Mouse (Mus musculus) embryo, embryonic 10.5 days (tissue): ENCODE measurements at regions not wholly inside any gene's neighbourhood (a gene's known extent, or its start where the extent isn't known, plus 50 kb on each side); places are given as distances from the start of the nearest gene placed in this dataset.

Source experiments
- DNase-seq: peaks from one replicate; pipeline ENCODE4 v3.0.0-alpha.2; 2015; ENCODE audit warnings: low spot score

DNA sequence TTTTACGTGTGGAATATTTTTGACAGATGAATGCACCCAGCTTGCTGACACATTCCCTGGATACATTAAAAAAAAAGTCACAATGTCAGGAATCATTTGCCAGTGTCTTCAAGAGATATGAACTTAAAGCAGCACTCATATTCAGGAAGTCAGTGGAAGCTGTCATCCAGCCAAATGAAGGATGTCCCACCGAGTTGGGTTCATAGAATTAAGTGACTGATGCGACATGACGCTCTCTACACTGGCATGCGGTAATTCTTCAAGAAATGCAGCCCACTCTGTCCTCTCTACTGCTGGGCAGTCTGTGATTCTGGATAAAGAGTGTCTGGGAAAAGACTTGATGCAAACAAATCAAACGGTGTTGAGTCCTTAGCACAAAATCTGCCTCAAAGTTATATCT is 463.9 kb downstream of the 1700129C05Rik start:
- no peak for DNase-seq

DNA sequence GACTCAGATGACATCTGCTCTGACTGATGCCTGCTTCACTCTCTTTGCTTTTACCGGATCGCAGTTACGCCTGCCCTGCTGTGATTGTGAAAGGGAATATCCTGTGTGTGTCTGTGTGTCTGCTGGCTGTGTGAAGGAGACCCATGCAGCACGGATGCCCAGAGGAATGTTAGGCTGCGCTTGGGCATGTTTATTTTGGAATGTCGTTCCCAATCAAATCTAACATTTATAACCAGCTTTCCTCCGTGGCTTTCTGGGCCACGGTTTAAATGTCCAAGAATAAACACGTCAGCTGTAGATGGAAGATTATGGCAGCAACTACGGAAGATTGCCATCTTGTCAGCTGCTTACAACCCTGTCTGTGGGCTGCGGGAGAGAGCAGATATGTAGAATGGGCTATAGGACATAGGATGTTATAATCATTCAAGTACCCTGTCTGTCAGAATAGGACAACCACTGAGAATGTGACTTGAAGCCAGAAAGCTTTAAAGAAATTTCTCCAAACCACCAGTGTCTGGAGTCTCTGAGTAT is 464.5 kb downstream of the 1700129C05Rik start:
- DNase-seq = no peak

DNA sequence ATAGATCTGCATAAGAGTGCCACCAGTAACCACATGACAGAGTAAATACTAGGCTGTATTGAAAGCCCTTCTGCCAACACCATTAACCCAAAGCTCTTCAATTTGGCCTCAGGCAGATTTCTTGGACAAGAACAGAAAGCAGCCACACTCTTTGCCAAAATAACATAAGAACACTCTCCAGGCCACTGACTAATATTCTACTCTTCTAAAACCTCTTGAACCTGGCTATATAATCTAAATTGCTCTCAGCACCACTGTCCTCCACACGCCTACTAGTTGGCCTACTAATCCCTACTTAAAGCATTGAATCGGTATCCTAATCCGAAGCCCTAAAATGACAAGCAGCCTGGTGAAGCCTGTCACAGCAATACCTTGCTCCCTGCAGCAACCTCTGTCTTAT is 467.5 kb downstream of the 1700129C05Rik start:
- DNase-seq = no peak

DNA sequence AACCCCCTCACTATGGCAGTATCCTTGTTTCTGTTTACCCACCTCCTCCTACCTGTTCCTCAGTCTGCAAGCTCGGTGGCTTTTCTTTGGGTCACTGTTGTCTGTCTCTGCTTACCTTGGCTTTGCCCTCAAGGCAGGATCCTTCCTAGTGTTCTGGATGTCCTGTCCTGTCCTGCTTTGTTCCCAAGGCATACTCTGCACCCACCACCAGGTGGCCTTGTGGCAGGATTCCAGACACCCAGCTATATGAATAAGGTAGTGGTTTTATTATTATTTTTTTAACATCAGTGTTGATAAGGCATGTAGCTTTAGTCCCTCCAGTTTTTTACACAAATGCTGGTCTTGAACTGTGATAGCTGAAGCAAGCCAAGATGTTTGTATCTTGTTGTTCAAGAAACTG is 478.7 kb downstream of the 1700129C05Rik start:
- no peak for DNase-seq

DNA sequence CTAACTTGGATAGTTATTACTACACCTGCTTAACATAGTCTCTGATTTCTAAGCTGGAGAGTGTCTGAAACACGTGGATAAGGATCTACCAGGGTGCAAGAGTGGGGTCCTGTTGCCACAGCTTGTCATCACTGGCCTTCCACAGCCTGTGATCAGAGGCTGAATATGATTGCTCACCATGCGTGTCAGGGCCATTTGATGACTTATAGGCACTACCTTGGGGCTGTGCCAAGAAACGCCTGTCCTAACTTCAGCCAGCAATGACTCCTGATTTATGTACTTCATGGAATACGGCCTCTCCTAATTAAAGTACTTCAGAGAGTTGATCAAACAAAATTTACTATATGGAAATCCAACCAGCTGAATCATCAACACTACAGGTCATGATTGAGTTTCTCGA is 480.1 kb downstream of the 1700129C05Rik start:
- no peak for DNase-seq

DNA sequence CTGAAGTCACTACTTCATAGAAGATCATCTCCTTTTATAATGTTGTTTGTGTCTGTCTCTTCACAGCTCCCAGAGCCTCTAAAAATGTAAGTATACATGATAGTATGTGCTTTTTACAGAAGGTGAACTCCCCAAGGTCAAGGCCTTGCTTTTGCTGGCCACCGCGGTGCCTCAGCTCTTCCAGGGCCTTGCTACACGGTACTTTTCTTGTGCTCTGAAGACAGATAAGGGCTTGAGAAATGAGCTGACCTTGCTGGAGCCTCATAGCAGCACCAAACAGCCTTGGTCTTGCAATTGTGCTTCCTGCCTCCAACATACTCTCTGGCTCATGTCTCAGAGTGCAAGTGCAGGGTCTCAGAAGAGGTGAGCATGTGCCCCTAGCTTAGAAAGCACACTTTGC is 481.3 kb downstream of the 1700129C05Rik start:
- DNase-seq = no peak

DNA sequence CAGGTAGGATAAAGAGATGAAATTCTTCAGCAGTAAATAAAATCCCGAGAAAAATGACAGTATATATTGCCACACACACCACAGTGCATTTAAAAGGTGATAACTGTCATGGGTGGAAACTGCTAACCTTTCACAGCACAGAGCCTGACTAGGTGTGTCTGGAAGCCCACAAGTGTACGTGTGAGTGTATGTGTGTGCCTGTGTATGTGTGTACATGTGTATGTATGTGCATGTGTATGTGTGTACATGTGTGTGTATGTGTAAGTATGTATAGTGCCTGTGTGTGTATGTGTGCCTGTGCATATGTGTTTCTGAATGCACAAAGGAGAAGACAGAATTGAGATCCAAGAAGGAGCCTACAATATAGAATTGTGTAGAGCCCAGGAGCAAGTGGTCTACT is 485.4 kb downstream of the 1700129C05Rik start:
- DNase-seq = no peak

DNA sequence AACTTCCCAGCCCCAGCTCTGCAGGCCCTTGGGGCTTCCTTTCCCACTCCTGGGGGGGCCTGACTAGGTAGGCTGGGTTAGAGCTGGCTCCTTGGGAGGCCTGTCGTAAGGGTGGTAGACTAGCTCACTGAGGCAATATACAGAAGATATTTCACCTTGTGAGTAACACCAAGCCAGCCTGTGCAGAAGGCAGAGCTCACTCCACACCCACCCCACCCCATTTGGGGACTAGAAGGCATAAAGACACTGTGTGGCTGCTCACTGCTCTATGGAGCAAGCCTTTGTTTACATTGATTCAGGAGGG is 485.8 kb downstream of the 1700129C05Rik start:
- no peak for DNase-seq

DNA sequence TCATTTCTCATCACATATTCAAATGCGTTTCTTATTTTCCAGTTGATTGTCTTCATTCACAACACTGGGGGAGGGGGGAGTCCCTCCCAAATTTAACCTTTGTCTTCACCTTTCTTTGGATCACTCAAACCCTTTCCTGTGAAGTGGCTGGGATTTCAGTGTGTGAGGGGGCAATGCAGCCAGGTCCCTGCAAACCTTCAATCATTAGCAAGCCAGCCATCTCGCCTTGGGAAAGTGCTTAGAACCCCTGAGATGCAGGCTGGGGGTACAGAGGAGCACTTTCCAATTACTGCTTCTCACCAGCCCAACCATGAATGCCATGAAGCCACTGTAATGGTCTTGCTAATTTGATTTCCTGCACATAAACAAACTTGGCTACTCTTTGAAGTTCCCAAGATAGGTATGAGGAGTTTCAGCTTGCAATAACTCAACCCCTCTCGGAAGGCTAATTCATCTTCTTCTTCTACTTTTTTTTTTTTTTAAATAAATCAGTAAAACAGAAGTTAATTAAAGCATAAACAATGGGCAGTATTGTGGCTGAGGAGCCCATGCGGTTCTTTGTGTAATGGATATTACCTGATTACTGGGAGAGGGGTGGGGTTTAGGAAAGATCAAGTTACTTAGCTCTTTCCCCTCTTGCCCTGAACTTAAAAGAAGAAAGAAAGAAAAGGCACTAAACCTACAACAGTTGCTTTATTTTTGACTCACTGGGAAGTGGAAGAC is 486.3 kb downstream of the 1700129C05Rik start:
- DNase-seq = peak; percentile 48

DNA sequence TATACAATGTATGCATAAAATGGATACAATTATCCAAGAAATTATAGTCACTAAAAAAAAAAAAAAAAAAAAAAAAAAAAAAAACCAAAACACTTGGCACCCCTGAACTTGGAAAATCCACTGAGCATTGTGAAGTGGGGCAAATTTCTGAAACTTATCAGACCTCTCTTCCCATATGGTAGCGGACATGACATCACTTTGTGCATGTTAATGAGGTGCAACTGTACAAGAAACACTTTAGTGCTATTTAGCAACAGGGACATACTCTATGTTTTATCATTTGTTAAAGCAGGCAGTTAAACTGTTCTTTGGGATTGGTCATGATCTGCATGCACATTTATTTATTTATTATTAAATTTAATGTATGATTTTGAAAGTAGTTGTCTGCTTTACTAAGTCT is 489.7 kb downstream of the 1700129C05Rik start:
- DNase-seq = no peak

DNA sequence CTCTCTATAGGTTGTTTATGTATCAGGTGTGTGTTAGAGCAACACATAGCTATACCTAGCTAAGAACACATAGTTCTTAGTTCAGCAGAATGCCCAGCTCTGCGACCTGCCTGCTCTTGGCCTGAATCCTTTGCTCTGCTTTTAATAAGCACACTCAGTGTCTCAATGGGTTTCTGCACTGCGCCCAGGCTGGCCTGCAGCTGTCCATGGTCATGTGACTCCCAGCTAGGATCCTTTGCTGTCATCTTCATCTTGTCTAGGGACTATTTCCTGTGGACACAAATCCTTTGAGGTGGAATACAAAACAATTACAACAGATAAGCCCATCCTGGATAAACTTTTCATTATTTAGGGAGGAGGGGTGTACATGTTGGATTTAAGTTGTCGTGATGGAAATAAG is 490.7 kb downstream of the 1700129C05Rik start:
- DNase-seq = no peak

DNA sequence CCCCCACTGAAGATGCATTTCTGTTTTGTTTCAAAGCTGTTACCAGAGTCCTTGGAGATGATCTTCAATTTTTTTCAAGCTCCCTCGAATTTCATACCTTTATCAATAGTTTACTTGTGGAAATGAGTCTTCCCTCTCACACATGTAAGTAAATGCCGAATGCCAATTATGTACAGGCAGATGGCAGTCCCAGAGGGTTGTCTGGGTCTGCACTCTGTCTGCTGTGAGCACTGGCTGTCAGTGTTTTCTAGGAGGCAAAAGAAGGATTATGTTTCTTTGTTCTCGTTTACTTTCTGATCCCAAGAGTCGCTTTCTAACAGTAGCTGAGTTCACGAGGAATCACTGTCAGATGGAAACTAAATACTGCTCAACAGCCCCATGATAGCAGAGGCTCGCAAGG is 491.5 kb downstream of the 1700129C05Rik start:
- DNase-seq = no peak

DNA sequence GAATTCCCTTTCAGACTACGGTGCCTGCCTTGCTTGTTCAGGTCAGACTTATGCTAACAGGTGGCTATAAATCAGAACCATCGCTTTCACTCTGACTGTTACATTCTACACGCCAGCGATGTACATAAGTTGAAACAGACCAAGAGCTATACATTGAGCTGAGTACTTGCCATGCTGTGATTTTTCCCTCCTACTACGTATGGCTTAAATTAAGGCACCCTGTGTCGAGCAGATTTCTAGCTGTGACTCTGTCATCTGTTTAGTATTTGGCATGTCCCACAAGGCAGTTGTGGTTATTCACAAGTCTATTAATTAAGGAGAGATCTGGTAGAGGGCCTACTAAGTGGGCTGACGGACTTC is 504.4 kb downstream of the 1700129C05Rik start:
- peak; percentile 36 for DNase-seq

DNA sequence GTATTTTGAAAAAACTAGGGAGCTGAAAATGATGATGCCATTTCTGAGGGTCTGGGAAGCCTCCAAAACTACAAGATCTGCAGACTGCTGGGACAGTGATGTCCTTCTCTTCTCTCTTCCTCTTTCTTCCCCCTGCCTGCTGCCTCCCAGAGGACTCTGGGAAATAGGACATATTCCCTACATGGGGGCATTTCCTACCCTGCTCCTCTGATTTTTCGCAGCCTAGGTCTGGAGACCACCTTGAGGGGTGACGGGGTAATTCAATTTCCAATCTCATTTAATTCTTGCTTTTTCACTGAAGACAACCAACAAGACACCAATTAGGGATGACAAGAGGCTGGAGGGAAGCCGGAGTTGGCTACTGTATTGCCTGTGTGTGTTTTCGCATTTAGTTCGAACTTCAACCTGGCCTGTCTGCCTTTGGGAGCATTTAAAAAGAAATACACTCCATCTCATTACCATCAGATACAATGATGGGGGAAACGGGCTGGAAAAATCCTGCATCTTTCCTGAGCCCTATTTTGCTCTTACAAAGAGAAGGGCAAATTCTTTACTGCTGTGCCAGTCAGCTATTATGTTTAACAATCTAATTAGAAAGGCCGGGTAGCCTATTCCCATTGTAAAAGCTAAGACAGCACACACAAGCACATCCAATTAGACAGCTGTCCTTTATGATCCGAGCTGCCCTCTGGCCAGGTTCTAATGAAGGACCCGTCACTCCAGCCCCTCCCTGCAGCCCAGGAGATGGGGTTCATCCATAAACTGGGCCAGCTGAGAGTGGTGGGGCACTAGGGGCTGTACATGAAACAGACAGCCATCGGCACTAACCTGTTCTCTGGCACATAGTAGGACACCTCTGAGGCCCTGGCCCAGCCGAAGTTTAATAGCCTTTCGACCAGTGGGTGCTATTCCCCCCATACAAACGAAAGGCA is 505.0 kb downstream of the 1700129C05Rik start:
- DNase-seq = peak; percentile 50

DNA sequence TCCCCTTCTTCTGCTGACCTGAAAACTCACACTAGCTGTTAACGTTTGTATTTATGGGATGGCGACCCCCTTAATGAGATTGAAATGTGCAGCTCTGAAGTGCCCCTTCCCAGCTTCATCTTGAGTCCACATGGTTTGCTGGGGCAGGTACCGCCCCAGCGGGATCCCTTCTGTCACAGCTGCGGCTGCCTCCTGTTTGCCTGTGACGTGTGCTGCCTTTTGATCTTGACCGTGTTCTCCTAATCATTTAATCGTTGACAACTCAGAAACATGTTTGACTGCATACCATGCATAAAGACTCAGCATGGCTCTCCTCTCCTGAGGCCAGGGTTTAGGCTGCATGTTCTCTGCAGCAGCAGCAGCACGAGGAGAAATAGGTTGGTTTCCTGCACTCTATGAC is 511.5 kb downstream of the 1700129C05Rik start:
- peak; percentile 51 for DNase-seq

DNA sequence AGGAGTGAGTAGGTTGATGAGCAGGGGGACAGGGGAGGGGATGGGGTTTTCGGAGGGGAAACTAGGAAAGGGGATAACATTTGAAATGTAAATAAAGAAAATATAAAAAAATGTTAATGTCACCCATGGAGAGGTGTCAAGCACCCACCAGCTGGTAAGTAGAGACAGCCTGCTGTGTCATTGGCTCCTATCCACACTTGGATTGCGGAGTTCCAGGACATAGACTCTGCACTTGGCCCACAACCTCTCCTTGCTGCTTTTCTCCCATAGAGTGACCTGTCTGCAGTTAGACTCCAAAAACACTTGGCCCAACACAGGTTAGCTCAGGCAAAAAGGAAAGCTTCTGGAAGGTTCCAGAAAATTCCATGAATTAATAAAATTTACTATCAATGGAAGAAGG is 514.4 kb downstream of the 1700129C05Rik start:
- DNase-seq = no peak

DNA sequence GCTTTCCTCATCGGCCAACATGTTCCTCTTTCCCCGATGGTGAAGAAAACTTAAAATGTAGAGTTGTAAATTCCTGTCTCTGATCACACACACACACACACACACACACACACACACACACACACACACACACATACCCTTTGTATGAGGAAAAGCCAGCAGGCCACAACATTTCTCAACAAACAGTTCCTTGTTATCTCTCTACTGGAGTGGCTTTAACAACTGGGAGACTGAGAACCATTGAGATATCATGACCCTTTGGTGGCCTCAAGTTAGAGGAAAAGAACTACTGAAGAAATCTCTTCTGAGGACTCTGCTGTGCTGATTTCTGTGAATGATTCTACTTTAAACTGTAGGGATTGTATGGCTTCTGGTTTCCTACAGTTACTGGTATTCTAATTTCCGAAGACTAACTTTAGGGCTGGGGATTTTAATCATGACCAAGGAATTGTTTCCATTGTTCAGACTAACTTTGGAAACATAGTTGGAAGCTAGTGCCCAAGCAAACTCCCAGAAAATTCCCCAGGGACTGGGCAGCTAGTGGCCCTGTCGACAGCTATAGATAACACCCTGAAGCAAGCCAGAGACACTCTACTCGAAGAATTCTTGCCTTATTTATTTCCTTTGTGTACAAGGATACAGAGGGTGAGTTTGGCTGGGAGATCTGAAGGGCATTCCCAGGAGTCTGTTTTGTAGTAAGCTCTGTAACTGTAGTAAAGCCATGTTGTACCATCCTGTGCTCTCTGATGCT is 516.0 kb downstream of the 1700129C05Rik start:
- no peak for DNase-seq

DNA sequence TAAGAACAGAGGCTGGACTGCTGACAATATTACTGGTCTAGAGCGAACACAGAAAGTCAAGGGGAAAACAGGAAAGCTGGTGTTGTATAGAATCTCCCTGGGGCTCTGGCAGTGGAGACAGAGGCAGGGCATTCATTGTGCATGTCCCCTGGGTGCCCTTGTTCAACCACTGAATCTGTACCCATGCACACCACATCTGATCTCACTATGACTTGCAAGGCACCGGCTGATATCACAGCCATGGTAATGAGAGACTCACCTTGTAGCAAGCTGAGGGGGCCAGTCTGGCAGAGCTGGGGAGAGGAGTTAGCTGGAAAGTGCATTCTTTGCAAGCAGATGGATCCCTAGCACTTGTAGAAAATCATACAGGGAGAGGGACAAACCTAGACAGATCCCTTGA is 522.5 kb downstream of the 1700129C05Rik start:
- DNase-seq = no peak

DNA sequence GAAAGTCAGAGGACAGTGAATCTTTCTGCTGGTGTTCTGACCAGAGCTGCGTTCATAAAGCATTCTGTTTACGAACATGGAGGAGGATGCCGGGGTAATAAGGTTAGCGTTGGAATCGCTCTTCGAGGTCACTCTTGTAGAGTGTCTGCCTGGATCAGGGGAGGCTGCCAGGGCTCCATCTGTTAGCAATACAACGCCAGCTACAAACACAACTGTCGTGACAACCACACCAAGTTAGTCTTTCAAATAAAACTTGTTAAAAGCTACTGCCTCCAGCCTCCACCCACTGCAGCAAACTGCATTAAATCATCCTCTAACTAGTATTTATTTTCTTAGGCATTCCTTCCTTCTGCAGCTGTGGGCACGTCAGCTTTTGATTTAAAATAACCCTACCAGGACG is 525.0 kb downstream of the 1700129C05Rik start:
- DNase-seq = peak; percentile 28

DNA sequence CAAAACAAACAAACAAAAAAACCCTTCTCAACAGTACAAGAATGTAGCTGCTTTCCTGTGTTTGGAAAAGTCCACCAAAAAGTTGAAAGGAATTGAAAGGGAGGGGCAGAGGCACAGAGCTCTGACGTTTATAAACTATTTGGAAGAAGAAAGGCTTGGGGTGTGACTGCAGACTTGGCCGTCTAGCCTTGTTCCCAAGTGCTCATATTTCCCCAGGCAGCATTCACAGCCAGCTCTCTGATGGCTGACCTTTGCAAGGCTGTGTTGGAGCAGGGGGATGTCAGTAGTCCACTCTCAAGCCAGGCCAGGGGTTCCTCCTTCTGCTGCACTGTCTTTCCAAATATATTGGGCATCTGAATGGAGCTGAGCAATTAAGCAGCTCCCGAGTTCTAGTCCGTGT is 534.5 kb downstream of the 1700129C05Rik start:
- no peak for DNase-seq

DNA sequence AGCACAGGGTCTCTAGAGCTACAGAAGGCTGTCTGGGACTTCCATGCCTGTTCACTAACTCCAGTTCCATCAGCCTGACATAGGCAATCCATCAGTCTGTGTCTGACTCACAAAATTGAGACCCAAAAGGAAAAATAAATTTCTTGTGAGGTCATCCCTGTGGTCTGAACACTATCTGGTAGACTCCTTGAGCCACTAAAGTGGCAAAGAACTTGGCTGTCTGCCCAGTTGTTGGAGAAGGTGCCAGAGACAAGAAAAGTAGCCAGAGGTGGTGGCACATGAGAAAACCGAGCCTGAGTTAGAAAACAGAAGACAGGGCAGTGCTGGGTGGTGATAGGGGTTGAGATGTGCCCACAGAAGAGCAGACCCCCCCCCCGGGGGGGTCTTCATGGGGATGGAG is 535.0 kb downstream of the 1700129C05Rik start:
- DNase-seq = no peak

DNA sequence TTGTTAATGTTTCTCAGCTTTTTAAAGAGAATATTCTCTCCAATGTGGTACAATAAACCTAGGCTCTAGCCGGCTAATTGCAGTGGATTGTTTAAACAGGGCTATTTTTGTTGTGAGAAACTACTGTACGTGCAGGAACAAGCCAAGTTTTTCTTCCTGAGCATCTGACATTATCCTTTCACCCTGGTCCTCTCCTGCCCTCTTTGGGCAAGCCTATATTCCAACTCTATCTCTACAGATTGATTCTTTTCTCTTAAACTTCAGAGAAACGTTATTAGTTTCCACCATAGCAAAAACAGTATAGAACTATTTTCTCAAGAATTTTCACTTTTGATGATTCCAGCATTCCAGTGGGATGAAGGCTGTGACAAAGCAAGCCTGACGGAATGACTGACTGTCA is 535.2 kb downstream of the Fgf9 start:
- DNase-seq = no peak

DNA sequence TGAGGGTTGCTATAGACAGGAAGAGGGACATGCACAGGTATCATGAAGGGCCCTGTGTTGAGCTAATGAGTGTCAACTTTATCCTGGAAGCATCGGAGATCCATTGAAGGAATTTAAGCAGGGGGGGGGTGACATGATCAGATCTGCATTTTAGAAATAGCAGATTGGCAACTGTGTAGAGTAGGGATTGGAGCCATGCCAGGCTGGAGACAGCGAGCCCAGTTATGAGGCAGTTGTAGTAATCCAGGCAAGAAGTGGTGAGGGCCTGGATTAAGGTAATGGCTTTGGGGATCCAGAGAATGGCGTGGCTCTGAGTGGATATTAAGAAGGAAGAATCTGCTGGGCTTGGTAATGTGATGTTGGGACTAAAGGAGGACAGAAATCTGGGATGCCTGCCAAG is 528.5 kb downstream of the Fgf9 start:
- DNase-seq = no peak
